Mouse (Mus musculus): ENCODE measurements at regions not wholly inside any gene's neighbourhood (a gene's known extent, or its start where the extent isn't known, plus 50 kb on each side); places are given as distances from the start of the nearest gene placed in this dataset.

DNA sequence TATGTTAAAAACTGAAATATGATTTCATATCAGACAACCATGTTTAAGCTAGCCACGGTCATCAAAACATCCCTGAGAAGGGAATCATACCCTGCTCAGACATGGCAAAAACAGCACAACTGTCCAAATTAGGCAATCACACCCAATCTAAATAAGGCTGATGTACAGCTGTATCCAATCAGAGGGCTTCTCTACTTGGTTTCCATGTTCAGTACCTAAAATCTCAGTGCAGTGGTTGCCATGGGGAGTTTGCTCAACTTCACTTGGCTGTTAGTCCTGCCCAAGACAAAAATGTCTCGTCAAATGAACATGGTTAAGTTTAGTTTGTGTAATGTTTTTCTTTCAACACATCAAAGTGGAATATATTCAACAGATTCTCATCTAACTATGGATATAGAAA lies 987.0 kb downstream of the Cdh9 start:
- DNase-seq (ENCODE audit: inconsistent ontology term), result no peak

DNA sequence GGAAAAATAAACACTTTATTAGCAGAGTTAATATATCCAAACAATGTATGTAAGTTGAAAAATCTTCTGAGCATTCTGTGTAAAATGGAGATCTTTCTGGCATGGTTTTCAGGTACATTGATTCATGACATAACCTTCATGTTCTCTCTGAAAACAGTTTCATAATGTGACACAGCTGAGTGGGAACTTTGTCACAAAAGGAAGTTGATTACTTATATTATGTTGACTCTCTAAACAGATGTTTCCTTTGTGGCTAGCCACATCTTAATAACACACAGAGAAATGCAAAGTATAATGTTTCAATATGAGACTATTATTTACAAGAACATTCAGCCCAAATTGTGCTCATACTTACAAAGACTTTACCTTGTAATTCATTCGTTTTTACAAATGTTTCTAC lies 1002.1 kb downstream of the Cdh9 start:
- DNase-seq (ENCODE audit: inconsistent ontology term), result no peak

DNA sequence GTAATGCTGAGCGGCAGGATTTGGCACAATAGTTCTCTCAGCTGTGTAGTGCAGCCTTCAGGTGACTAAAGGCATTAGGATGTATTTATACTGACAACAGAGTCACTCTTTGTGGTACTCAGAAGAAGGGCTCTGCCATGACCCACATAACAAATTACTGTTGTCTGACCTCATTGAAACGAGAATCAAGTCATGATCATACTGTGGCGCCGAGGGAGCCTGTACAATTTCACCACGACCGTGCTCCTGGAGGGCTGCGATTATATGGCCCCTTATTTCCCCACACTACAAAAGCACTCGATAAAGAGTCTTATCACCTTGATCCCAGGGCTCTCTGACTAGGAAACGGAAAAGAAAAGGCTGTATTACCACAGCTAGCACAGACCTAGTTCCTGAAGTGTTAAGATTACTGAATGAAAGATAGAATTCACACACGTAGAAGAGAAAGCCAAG lies 1041.7 kb downstream of the Cdh9 start:
- no peak for DNase-seq (ENCODE audit: inconsistent ontology term)

DNA sequence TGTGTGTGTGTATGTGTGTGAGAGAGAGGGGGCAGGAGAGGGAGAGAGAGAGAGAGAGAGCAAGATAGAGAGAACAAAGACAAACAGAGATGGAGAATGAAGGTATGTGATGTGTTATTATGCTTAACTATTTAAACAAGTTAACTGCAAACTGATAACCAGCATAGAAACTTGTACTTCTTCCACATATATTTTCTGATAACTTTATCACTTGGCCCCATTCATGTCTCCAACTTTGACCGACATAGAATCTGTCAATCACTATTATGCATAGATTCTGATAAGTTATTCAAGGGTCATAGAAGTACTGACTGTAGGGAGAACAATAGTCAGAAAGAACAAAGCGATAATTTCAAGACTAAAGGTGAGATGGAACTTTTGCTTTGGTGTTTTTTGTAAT lies 1039.0 kb upstream of the Cdh10 start:
- DNase-seq (ENCODE audit: inconsistent ontology term), result no peak

DNA sequence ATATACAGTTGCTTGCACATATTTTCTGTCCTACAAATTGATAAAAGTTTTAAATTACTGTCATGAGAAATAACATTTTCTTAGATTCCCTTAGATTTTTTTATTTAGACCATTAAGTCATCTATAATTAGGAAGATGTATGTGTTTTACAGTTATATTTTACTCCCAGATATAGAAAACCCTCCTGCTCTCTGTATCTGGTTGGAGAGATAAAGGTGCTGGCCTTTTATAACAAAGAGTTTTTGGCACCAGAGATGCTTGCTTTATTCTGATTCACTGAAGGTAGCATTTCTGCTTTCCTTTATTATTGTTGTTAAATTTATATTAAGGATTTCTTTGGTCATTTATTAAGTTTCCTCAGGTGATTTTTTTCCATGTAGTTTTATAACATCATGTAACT lies 1035.4 kb upstream of the Cdh10 start:
- no peak for DNase-seq (ENCODE audit: inconsistent ontology term)

DNA sequence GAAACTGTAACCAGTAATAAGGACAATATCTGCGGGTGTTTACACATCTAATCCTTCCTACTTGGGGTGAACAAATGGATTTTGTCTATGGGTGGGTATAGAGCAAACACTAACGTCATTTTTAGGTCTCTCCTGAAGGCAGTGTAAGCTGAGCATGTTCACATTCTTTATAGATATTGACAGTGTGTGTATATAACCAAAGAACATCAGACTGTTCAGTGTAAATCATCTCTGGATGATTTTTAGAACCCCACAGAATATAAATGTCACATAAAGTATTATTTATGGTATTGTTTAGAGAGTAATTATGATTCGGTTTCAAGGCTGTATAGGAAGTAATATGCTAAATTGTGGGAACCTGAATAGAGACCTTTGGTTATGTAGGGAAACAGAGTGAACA lies 1021.2 kb upstream of the Cdh10 start:
- no peak for DNase-seq (ENCODE audit: inconsistent ontology term)

DNA sequence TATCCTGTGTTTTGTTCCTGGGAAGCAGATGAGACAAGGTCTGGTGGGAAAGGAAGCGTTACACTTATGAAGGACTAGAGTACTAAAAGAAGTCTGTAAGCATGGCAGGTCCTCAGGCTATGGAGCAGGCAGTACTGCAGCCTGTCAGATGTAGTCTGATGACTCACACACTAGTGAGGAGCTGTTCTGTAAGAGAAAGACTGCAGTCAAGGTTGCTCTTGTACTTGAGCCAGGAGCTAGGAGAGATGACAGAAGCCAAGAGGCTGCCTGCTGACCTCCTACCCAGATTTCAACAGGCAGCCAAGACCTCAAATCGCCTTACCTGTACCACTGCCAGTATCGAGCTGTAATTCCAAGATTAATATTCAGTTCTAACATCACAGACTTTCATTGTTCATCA lies 1017.3 kb upstream of the Cdh10 start:
- DNase-seq (ENCODE audit: inconsistent ontology term), result no peak

DNA sequence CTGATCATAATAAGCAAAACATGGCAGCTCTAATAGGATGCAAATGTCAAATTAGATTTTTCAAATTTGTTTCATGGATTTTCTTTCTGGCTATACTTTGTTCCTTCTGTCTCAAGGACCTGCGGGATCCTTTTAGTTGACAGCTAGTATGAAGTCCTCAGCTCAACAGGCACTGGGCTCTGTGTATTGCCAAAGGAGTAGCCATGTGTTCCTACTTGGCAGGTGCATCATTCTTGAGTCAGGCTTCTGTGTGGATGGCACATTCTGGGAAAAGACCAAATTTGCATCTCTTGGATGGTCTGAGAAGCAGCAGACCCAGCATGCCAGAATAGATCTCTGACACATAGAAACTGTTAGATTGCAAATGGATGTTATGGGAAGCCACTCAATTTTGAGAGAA lies 1015.6 kb upstream of the Cdh10 start:
- no peak for DNase-seq (ENCODE audit: inconsistent ontology term)

DNA sequence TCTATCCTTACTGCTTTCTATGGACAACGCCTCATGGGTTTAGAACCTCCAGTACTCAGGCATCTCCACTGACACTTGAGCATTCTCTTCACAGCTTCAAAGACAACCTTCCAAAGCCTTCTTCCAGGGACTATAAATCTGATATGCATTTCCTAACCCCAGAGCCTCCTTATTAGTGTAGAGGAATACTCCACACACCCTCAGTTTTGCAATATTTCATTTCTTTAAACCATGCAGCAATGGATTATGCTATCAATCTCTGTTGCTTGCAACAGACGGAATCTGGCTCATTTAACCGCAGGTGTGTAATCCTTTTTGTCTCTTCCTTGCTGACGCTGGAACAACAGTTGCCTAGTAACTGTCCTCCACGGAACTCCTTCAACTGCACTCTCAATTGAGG lies 988.4 kb upstream of the Cdh10 start:
- DNase-seq (ENCODE audit: inconsistent ontology term), result no peak

DNA sequence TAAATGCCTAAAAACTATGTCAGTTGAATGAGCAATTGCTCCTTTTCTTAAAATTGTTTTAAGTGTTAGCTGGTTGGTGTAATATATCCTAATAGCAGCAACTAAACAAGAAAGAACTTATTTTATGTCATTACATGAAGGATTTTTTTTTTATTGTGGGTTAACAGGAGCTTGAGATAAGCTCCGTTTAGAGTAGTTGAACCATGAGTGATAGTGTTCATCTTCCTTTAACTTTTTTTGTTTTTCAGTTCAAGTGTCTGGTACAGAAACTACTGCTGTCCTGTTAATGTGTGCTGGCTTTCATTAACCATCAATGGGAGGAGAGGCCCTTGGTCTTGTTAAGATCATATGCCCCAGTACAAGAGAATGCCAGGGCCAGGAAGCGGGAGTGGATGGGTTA lies 986.8 kb upstream of the Cdh10 start:
- DNase-seq (ENCODE audit: inconsistent ontology term), result no peak

DNA sequence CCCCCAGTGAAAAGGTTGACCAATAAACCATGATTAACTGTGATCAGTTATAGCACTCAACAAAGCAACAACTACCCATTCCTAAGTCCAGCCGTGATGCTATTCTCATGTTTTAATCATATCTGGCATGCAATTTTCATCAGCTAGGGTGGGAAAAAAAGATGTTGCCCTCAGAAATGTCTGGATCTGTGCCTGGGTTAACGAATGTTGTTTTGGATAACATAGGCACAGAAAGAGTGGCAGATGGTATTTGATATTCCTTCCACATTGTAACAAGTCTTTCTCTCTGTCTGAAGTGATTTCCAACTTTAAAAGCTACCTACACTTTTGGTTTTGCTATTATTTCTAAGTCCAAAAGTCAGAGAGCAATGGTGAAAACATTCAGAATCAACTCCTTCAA lies 938.6 kb upstream of the Cdh10 start:
- no peak for DNase-seq (ENCODE audit: inconsistent ontology term)

DNA sequence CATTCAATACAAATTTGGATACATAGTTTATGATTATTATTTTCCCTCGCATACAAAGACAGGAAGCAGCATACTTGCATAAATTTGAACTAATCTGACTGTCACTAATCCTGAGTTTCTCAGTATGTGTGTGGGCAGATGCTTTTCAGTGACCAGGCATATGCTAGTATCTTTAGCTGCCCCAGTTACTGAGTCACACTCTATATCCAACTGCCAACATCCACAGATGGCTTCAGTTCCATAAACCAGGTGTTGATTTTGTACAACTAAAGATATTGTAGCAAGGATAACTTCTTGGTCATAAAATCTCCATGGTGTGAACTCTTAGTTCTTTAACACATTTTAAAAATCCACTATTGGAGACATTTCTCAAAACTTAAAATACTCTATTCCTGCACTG lies 929.4 kb upstream of the Cdh10 start:
- peak; percentile 11 for DNase-seq (ENCODE audit: inconsistent ontology term)

DNA sequence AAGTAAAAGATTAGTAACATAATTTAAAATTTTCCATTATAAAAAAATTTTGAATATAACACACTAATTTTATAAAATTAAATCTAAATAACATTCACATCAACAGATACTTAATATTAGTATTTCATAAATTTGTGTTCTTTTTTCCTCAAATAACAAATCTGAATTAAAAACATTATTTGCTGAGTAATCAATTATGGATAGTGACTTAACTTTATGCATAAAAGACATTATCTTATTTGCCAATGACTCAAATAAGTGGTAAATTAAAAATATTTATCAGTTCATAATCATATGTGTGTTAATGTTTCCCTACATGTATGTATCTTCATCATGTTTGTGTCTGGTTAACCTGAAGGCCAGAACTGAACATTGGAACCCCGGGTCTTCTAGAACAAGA lies 918.7 kb upstream of the Cdh10 start:
- no peak for DNase-seq (ENCODE audit: inconsistent ontology term)

DNA sequence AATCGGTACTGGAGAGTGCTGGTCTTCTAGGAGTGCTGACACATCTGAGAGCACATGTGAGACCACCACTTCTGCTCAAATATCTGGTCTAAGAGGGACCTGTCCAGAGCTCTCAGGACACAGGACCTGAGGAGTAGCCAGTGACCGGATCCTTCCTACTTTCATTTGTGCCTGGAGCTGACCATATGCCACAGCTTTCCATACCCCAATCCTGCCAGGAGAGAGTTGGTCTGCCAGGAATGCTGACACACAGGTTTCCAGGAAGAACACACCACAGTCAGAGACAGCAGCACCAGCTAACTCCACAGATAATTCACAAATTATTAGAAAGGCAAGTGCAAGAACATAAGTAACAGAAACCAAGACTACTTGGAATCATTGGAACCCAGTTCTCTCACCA lies 906.5 kb upstream of the Cdh10 start:
- DNase-seq (ENCODE audit: inconsistent ontology term), result no peak

DNA sequence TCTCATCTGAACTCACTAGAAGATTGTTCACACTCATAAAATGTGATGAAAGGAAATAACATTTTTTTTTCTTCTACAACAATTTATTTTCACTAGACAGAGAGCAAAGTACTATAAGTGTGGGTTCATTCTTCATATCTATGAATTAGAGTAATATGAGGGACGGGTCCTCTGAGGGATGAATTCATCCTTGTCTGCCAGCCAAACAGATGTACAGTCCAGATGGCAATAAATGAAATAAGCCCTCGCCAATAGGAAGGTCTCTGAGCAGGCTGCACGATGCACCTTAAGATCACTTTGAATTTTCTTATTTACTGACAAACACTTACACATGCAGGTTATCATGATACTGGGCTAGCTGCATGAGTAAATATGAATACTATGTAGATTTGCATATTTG lies 886.2 kb upstream of the Cdh10 start:
- DNase-seq (ENCODE audit: inconsistent ontology term), result no peak

DNA sequence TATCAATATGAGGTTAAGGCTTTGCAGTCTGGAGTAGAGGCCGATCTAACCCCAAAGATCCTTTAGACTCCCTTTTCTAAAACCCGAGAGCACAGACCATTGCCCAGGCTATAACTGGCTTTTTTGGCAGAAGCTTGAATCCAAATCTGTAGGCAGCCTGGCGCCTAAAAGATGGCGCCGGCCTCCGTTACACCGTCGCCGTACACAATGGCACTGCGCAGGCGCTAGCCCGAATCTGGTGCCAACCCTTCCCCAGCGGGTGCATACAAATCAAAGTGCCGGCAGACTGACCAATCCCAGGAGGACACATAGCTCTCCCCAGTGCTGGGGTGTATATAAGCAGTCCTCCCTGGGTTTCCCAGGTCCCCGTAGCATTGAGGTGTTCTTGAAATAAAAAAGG lies 884.9 kb upstream of the Cdh10 start:
- DNase-seq (ENCODE audit: inconsistent ontology term), result no peak

DNA sequence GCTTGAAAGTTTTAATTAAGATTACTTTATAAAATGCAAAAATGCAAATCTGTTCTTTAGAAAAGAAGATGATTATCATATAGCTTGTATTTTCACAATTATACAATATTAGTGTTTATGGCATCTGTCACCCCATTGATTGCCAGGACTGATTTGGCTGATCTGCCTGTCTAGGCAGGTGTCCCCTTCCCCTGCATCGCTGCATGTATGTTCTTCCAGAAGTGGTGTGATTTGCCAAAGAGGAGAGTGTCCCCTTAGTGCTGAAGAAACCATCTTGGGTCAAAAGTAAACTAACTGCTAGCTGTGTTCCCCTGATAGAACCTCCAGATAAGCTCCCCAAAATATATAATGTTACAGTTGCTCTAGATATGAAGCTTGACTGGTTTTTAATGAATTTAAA lies 883.3 kb upstream of the Cdh10 start:
- DNase-seq (ENCODE audit: inconsistent ontology term), result no peak

DNA sequence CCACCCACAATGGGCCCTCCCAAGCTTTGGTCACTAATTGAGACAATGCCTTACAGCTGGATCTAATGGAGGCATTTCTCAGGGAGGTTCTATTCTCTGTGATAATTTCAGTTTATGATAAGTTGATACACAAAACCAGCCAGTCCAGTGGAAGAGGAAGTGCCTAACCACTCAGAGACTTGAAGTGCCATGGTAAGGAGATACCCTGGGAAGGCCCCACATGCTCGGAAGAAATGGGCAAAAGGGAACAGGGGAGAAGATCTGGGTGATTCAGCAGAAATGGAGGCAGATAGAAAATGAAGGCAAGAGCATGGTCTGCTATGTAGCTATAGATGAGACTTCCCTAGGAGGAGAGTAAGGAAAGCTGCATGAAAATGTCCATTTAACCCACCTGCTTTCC lies 856.0 kb upstream of the Cdh10 start:
- DNase-seq (ENCODE audit: inconsistent ontology term), result no peak

DNA sequence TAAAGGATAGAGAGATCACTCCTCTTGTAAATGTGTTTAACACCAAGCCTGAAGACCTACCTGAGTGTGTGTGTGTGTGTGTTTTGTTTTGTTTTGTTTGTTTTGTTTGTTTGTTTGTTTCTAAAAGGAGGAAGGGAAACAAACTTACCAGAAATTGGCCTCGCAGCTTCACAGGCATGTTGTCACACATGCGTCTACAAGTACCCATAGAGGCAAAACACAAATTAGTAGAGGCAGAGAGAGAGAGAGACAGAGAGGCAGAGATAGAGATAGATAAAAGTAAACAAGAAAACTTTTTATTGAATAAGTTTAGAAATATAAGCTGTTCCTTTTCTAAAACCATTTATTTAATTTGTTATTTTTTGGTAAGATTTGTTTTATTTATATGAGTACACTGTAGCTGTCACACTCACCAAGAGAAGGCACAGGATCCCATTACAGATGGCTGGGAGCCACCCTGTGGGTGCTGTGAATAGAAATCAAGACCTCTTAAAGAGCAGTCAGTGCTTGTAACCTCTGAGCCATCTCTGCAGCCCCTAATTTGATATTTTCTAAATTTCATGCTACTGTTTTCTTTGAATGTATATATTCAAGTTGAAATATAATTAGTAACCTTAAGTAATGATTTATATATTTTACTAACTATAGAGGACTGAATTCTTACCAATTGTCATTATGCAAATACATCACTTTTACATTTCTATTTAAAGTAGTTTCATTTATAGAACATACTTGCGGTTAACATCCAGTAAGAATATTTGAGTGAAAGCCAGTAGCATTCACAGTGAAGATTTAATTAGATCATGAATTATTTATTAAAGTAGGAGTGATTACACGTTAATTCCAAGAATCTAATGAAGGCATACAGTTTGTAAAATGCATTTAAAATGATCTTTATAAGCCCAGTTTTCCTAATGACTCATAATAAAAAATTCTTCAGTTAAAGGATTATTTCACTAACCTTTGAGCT lies 855.2 kb upstream of the Cdh10 start:
- no peak for DNase-seq (ENCODE audit: inconsistent ontology term)

DNA sequence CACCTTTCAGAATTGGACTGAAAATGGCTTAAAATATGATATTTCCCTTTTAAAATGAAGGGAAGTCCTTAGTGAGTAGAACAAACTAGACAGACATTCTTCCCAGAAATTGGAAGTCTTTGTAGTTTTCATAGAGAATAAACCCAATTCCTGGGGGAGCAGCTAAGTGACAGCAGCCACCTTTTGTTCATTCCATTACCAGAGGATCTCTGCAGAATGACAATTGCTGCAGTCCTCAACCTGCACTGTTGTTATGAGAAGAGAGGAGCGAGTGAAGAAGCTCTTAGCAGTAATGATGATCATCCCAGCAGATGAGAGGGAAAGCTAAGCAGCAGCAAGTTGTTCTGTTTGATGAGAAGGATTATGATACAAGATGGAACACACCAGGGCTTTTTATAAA lies 831.0 kb upstream of the Cdh10 start:
- DNase-seq (ENCODE audit: inconsistent ontology term), result no peak

DNA sequence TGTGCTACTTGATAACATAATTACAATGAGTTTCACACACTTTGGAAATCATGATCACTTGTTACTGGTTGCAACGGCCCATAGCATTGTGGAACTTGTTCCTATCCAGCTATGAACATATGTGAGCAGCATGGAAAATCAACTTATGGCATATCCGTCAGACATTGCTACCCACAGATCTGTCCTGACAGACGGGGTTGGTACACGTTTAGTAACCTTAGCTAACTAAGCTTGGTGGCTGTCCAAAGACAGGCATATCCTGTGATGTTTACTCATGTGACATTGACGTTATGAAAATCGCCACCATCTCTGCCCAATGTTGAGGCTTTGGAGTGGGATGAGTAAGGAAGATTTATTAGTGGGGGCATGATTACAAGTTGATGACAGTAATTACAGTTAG lies 786.1 kb upstream of the Cdh10 start:
- no peak for DNase-seq (ENCODE audit: inconsistent ontology term)

DNA sequence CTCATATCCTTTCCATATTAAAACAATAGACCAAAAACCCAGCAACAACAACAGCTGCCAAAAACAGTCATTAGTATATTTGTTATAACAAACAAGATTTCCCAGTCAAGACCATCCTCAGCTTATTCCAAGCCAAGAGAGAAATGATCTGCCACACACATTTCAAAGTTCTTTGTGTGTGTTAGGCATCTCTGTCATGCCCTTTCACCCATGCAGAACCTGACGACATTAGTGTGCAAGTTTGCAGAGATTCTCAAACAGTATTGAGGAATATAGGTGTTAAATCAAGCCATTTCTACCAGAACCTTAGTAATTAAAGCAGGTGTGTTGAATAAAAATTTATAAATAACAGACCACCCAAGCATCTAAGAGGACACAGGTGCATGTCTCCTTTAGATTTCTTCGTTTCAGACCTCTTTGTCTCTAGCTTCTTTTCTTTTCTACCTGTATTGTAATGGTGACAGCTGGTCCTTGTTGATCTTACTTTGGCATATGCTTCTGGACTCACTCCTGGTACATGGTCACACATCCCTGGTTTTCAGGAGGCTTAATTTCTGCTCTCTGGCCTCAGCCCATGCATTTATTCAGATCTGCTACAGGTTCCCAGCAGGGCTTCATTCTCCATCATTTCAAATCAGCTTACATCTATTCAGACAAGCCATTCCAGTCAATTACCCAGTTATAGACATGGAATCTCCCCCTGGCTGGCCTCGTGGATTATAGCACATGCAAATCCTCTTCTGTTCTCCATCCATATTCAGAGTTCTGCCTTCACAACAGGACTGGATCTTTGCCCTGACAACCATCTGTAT lies 766.3 kb upstream of the Cdh10 start:
- DNase-seq (ENCODE audit: inconsistent ontology term), result peak; percentile 83

DNA sequence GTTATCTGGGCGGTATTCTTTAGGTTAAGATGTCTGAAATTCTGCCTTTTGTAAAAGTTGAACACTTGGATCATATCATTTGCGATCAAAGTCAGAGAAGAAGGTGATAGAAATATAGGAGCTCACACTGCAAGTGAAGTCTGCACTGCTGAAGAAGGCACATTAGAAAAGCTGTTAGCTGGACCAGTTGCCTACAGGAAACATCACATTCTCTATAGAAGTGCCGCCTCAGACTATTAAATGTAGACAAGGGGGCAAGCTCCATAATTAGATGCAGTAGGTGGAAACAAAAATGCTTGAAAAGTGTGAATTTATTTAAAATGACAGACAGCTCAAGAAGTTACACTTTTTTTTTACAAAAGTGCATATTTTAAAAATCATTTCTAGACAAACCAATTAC lies 753.2 kb upstream of the Cdh10 start:
- no peak for DNase-seq (ENCODE audit: inconsistent ontology term)

All from Muller cell, postnatal 12 days (primary cell).